Mouse (Mus musculus): Measurements from ENCODE around the gene 4930595M18Rik.

DNA sequence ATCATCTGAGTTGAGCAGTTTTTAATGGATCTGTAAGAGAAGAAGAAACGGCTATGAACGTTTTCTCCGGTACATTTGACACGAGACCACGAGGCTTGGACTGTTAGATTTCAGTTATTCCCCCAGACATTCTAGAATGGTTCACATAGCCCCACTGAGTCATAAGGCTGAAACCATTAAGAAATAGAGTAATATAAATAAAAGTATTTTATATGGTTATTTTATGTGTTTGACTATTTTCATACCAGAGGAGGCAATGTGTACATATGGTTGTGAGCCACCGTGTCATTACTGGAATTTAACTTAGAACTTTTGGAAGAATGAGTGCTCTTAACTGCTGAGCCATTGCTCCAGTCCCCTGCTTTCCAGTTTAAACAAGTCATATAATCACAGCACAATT lies at the start of gene 4930595M18Rik:
- TF ChIP-seq EP300 (IDR thresholded peaks at IDR 0.05; ENCODE audit: low read depth) (no peak), CTCF (IDR thresholded peaks at IDR 0.05; ENCODE audit: low read depth) (no peak)
